47 mouse cellular contexts compared by ENCODE assay signal in the genomic region with DNA sequence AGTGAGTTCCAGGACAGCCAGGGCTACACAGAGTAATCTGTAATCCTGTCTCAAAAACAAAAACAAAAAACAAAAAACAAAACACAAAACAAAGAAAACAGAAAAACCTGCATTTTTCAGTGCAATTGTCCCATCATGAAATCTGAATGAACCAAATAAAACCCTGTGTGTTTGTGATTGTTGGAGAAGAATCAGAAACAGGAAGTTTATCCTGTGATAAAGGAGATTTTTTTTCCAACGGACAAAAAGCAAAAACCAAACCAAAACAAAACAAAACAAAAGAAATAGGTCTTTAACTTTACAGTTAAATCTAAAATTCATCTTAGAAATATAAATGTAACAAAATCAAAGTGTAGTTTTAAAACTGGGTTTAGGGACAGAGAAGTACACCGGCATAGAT. TPM values are rescaled to one million over a fixed set of nuclear protein-coding genes. Genes with fewer than 3 reads are reported as not detected.
"Had no signal": no experiment of that assay in that cellular context is flagged by ENCODE, and none has a peak within 500 bp of the region (broad histone marks: within the 10 kb centered on the region; RNA-seq: fewer than 3 reads in every experiment).

No protein-coding gene starts in this region.

- H3K4me3 ChIP-seq: left cerebral cortex, adult 2 months; limb, embryonic 10.5 days; limb, embryonic 12.5 days; limb, embryonic 13.5 days; limb, embryonic 15.5 days; liver, embryonic 12.5 days; liver, embryonic 13.5 days; liver, embryonic 15.5 days; lung, embryonic 15.5 days; megakaryocyte, embryonic 14.5 days; midbrain, embryonic 10.5 days; midbrain, embryonic 12.5 days; midbrain, embryonic 13.5 days; midbrain, embryonic 15.5 days; myocyte; neural tube, embryonic 12.5 days had no signal

- H3K27ac ChIP-seq: left cerebral cortex, adult 2 months; limb, embryonic 10.5 days; limb, embryonic 12.5 days; limb, embryonic 13.5 days; limb, embryonic 15.5 days; liver, embryonic 12.5 days; liver, embryonic 13.5 days; liver, embryonic 14.5 days; liver, embryonic 15.5 days; lung, embryonic 15.5 days; macrophage; midbrain, embryonic 10.5 days; midbrain, embryonic 12.5 days; midbrain, embryonic 13.5 days; midbrain, embryonic 15.5 days; neural tube, embryonic 12.5 days had no signal

- H3K4me2 ChIP-seq: limb, embryonic 12.5 days; limb, embryonic 13.5 days; limb, embryonic 15.5 days; liver, embryonic 11.5 days; liver, embryonic 12.5 days; liver, embryonic 13.5 days; liver, embryonic 15.5 days; lung, embryonic 14.5 days; lung, embryonic 15.5 days; midbrain, embryonic 12.5 days; midbrain, embryonic 13.5 days; midbrain, embryonic 15.5 days; neural tube, embryonic 12.5 days had no signal

- H3K9ac ChIP-seq: limb, embryonic 12.5 days; limb, embryonic 13.5 days; limb, embryonic 15.5 days; liver, embryonic 12.5 days; liver, embryonic 13.5 days; liver, embryonic 14.5 days; liver, embryonic 15.5 days; liver, postnatal 0 days; lung, embryonic 14.5 days; lung, embryonic 15.5 days; midbrain, embryonic 12.5 days; midbrain, embryonic 13.5 days; midbrain, embryonic 15.5 days; neural tube, embryonic 12.5 days had no signal

- ATAC-seq: liver, embryonic 12.5 days; liver, postnatal 0 days; lung, postnatal 0 days; midbrain, embryonic 13.5 days; midbrain, embryonic 15.5 days had no signal

- DNase-seq: left cerebral cortex, postnatal 4 days; liver; liver, embryonic 13.5 days; liver, postnatal 0 days; lung, adult 18-20 months; lung, adult 2 months; lung, embryonic 14.5 days; lung, postnatal 10 days; lung, postnatal 14 days; lung, postnatal 36 days; lung, postnatal 4 days; midbrain, embryonic 14.5 days had no signal

- H3K27me3 ChIP-seq: limb, embryonic 12.5 days; limb, embryonic 13.5 days; limb, embryonic 15.5 days; liver, embryonic 12.5 days; liver, embryonic 13.5 days; liver, embryonic 15.5 days; lung, embryonic 15.5 days; midbrain, embryonic 12.5 days; midbrain, embryonic 13.5 days; midbrain, embryonic 15.5 days; neural tube, embryonic 12.5 days had no signal

- H3K36me3 ChIP-seq: limb, embryonic 10.5 days; limb, embryonic 12.5 days; limb, embryonic 13.5 days; limb, embryonic 15.5 days; liver, embryonic 12.5 days; liver, embryonic 15.5 days; lung, embryonic 15.5 days; midbrain, embryonic 10.5 days; midbrain, embryonic 12.5 days; midbrain, embryonic 13.5 days; midbrain, embryonic 15.5 days; neural tube, embryonic 12.5 days had no signal

- H3K9me3 ChIP-seq: limb, embryonic 10.5 days; limb, embryonic 12.5 days; limb, embryonic 13.5 days; limb, embryonic 15.5 days; liver, embryonic 12.5 days; liver, embryonic 13.5 days; liver, embryonic 15.5 days; lung, embryonic 15.5 days; megakaryocyte, embryonic 14.5 days; midbrain, embryonic 10.5 days; midbrain, embryonic 12.5 days; midbrain, embryonic 13.5 days; midbrain, embryonic 15.5 days; neural tube, embryonic 12.5 days had no signal

RNA-seq across cellular contexts. Expression of a gene that starts 41.1 kb away (rescaled TPM):
- total RNA-seq: left cerebral cortex, adult 2 months; left cerebral cortex, adult 8-10 months; left cerebral cortex, postnatal 10 days; left cerebral cortex, postnatal 14 days; left cerebral cortex, postnatal 25 days; left cerebral cortex, postnatal 36 days; left cerebral cortex, postnatal 4 days; liver, adult 2 months; megakaryocyte progenitor cell, adult 5-6 weeks; megakaryocyte, adult 5-6 weeks; megakaryocyte-erythroid progenitor cell, adult 5-6 weeks; midbrain, postnatal 0 days; monocyte, adult 5-6 weeks had no signal
- polyA plus RNA-seq: limb, embryonic 10.5 days; limb, embryonic 11.5 days; limb, embryonic 12.5 days; limb, embryonic 13.5 days; limb, embryonic 14.5 days; limb, embryonic 15.5 days; liver, adult 2 months; liver, embryonic 11.5 days; liver, embryonic 12.5 days; liver, embryonic 13.5 days; liver, embryonic 14.5 days; liver, embryonic 15.5 days; liver, embryonic 16.5 days; liver, postnatal 0 days; lung, adult 2 months; lung, embryonic 14.5 days; lung, embryonic 15.5 days; lung, embryonic 16.5 days; lung, postnatal 0 days; macrophage; midbrain, embryonic 10.5 days; midbrain, embryonic 12.5 days; midbrain, embryonic 13.5 days; midbrain, embryonic 14.5 days; midbrain, embryonic 15.5 days; midbrain, postnatal 0 days; myocyte; neural tube, embryonic 11.5 days; neural tube, embryonic 12.5 days had no signal

RNA-seq across cellular contexts. Expression of a gene that starts 56.4 kb away (rescaled TPM):
- total RNA-seq: megakaryocyte-erythroid progenitor cell, adult 5-6 weeks; monocyte, adult 5-6 weeks had no signal
